10 mouse cellular contexts compared by ENCODE assay signal in the genomic region with DNA sequence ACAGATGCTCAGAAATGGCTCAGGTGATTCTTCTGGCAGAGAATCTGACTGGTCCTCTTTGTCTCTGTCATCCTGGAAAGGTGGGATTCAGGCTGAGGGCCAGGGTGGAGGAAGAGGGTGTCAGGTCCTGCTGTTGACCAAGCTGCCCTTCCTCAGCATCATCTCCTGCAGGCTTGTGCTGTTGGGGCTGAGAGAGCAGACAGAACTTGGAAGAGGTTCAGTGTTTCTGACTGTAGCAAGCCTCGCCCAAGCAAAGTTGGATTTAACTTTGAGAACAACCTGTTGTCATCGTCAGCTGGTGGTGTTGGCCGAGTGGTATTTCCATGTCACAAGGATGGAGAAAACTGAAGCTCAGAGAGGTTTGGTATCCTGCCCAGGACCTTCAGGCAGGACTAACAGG.
DNase-seq lines count a peak whose midpoint lies in the region; ATAC-seq and TF ChIP-seq lines count a peak whose summit lies in the region.
"Had no signal": no experiment of that assay in that cellular context is flagged by ENCODE, and none has a peak within 500 bp of the region (broad histone marks: within the 10 kb centered on the region; RNA-seq: fewer than 3 reads in every experiment).

No protein-coding gene starts in this region.

- H3K4me3 ChIP-seq in gastrocnemius, adult 2 months, result peak overlapping the region; percentile 32
- H3K4me3 ChIP-seq in megakaryocyte, embryonic 14.5 days (replicated peaks), result peak overlapping the region; percentile 89
- no peak overlapping the region for H3K4me3 ChIP-seq in hindbrain, embryonic 16.5 days (ENCODE audit: low read length)
- H3K4me3 ChIP-seq in olfactory bulb, adult 2 months (ENCODE audit: insufficient read depth, low read depth, low read length), result no peak overlapping the region

- no peak for TF ChIP-seq POLR2A in olfactory bulb, adult 2 months (IDR thresholded peaks at IDR 0.05; ENCODE audit: insufficient read depth, low read depth, low read length)

- WGBS in hindbrain, embryonic 16.5 days, result 94% methylated on average over 3 of the region's 3 CpGs
- whole genome bisulfite sequencing in olfactory bulb, adult 2 months, result 89% methylated on average over 3 of the region's 3 CpGs

- peak overlapping the region; percentile 96 for H3K27ac ChIP-seq in gastrocnemius, adult 2 months
- H3K27ac ChIP-seq in hindbrain, embryonic 16.5 days (ENCODE audit: low read depth, low read length), result peak overlapping the region; percentile 2; the same call in 1 of the 2 replicates
- peak overlapping the region; percentile 39; the same call in 1 of the 2 replicates for H3K27ac ChIP-seq in olfactory bulb, adult 2 months (ENCODE audit: insufficient read depth, low read depth, low read length)

- no peak for DNase-seq in gastrocnemius, adult 2 months
- no peak for DNase-seq in gastrocnemius, adult 8-10 months (ENCODE audit: low spot score in 2 of 2)
- DNase-seq in cerebellum, adult 8-10 months, result no peak
- no peak for DNase-seq in adrenal gland, postnatal 25 days
- DNase-seq: thymus, postnatal 36 days had no signal

- H3K9me3 ChIP-seq in megakaryocyte, embryonic 14.5 days, result no peaks in the 10 kb centered on the region
- no peaks in the 10 kb centered on the region for H3K9me3 ChIP-seq in hindbrain, embryonic 16.5 days (ENCODE audit: control insufficient read depth, low read length)

- no peaks in the 10 kb centered on the region for H3K27me3 ChIP-seq in megakaryocyte, embryonic 14.5 days (replicated peaks)
- H3K27me3 ChIP-seq in hindbrain, embryonic 16.5 days (replicated peaks; ENCODE audit: control insufficient read depth, insufficient read depth, low read length), result no peaks in the 10 kb centered on the region

- H3K36me3 ChIP-seq in megakaryocyte, embryonic 14.5 days (replicated peaks; ENCODE audit: low read length), result peaks cover 81% of the 10 kb centered on the region
- no peaks in the 10 kb centered on the region for H3K36me3 ChIP-seq in hindbrain, embryonic 16.5 days (ENCODE audit: control insufficient read depth, insufficient read depth, low read length)

- peaks cover 100% of the 10 kb centered on the region for H3K4me1 ChIP-seq in megakaryocyte, embryonic 14.5 days
- H3K4me1 ChIP-seq in hindbrain, embryonic 16.5 days (ENCODE audit: control insufficient read depth, insufficient read depth, low read depth, low read length), result peaks cover 10% of the 10 kb centered on the region
- peaks cover 39% of the 10 kb centered on the region for H3K4me1 ChIP-seq in olfactory bulb, adult 2 months (ENCODE audit: control insufficient read depth, insufficient read depth, low read length)

- no peak for TF ChIP-seq CTCF in gastrocnemius, adult 2 months (IDR thresholded peaks at IDR 0.05)
- TF ChIP-seq CTCF in olfactory bulb, adult 2 months (IDR thresholded peaks at IDR 0.05; ENCODE audit: insufficient read depth, low read depth, low read length), result no peak

- no peak for ATAC-seq in megakaryocyte, adult 5-6 weeks (ENCODE audit: poor library complexity, severe bottlenecking)
- ATAC-seq in hindbrain, embryonic 16.5 days, result no peak
- ATAC-seq: activated CD4-positive, CD25-positive, alpha-beta regulatory T cell, adult 4 months had no signal

- intact Hi-C loops in gastrocnemius, adult 2 months (cut with DNase I), result loop anchor here (5.0 kb wide), 1 partner anchor 72 kb away; a partner anchor contains a TSS

- H3K9ac ChIP-seq in hindbrain, embryonic 16.5 days (ENCODE audit: low read depth, low read length), result no peak overlapping the region

- no peak overlapping the region for H3K4me2 ChIP-seq in hindbrain, embryonic 16.5 days (ENCODE audit: low read length)

Comparison
In these comparisons a context has a peak if more than half of its experiments do, and no peak if none do; other contexts are left out.
1. H3K27ac ChIP-seq: peak in every context shown above with its lines; median percentile 96 in gastrocnemius, adult 2 months; 39 in olfactory bulb, adult 2 months; 2 in hindbrain, embryonic 16.5 days.
2. H3K4me3 ChIP-seq: peak in gastrocnemius, adult 2 months (single experiment) and megakaryocyte, embryonic 14.5 days (single experiment); none in hindbrain, embryonic 16.5 days (single experiment) and olfactory bulb, adult 2 months (single experiment).